Mouse (Mus musculus) brain, embryonic 14.5 days (tissue): Measurements from ENCODE around the gene Pi4ka. TPM values are rescaled to one million over a fixed set of nuclear protein-coding genes. Genes with fewer than 3 reads are reported as not detected.

Source experiments
- DNase-seq: peaks from one replicate; pipeline ENCODE4 v3.0.0-alpha.2; 2011; ENCODE audit warnings: low read depth
- CTCF ChIP-seq: fragments of 200-500 bp; IDR thresholded peaks from 2 replicates; pipeline ENCODE4 v1.5.1; 2012; ENCODE audit warnings: inconsistent platforms, mild to moderate bottlenecking, moderate library complexity, borderline replicate concordance; ENCODE audit not compliant: insufficient read depth, insufficient read length; ENCODE audit errors: extremely low read depth
- POLR2A ChIP-seq: fragments of 200-500 bp; IDR thresholded peaks from 2 replicates; pipeline ENCODE4 v1.6.1; 2012; ENCODE audit warnings: mild to moderate bottlenecking, inconsistent platforms, borderline replicate concordance; ENCODE audit not compliant: poor library complexity, insufficient read depth, insufficient read length, severe bottlenecking; ENCODE audit errors: extremely low read depth
- polyA plus RNA-seq: library from polyadenylated mRNA; depleted of rRNA; stranded (reverse); fragments of >200 nt; gene quantifications from 2 replicates; pipeline ENCODE4 v1.2.3, GENCODE M21; 2012; rRNA removed

The Pi4ka gene
- 131 and 151 TPM in 2 replicates for polyA plus RNA-seq

- DNase-seq, result peak; percentile 99
- TF ChIP-seq CTCF (no peak), POLR2A (peak; percentile 89; the same call in 1 of the 2 replicates)
Observed at GRCm38 (mm10) chr16:17405736-17406443, at the start of gene Pi4ka, which contains the start of gene Snap29. TSS of gene Pi4ka (minus strand) at chr16:17406314. TSS of gene Snap29 (plus strand) at chr16:17405986.

DNA sequence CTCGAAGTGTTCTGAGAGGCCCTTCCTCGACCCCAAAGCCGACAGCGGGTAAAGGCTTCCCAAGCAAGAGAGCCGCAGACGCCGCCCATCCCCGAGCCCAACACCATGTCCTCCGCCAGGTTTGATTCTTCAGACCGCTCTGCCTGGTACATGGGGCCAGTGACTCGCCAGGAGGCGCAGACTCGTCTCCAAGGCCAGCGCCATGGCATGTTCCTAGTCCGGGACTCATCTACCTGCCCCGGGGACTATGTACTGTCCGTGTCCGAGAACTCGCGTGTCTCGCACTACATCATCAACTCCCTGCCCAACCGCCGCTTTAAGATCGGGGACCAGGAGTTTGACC lies 46.2 kb upstream of the Pi4ka start:
- no peak for TF ChIP-seq CTCF
- peak; percentile 18; the same call in 1 of the 2 replicates for TF ChIP-seq POLR2A
- no peak for DNase-seq

DNA sequence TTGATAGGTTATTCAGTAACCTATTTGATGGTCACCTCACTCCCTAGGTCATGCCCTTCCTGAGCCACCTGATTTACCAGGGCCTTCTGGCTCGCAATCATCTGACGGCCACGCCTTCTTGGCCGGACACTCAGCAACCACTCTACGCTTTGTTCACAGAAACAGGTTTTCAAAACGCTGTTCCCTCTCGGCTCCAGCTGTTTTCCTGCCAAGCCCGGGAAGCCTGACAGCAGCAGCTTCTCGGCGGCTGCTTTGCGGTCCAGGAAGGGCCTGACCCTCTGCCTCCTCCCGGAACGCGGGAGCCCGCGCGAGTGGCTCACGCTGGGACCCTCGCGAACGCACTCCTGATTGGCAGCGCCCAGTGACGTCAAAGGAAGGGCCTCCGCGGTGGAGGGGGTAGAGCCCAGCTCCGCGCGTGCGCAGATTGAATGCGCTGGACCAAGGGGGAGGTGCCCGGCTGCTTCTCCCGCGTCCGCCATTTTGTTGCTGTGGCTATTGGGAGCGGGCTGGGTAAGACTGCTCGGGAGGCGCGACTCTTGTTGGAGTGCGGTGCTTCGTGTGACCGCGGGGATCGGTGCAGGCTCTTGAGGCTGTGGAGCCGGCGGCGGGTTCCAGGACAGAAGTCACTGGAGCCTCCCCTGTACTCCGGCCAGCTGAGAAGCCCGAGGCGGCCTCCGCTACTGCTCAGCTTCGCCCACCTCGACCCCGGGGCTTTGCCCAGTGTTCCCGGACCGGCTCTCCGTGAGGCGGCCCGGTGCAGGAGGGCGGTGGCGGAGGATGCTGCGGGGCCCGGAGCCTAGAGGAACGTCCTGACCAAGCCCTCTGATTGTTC lies 45.6 kb upstream of the Pi4ka start, which contains the start of gene Crkl:
Crkl (plus strand) TSS at position 447 of the 832 bp plus-strand sequence.
- peak; percentile 73; the same call in 1 of the 2 replicates for TF ChIP-seq POLR2A
- TF ChIP-seq CTCF, result no peak
- DNase-seq, result peak; percentile 99

DNA sequence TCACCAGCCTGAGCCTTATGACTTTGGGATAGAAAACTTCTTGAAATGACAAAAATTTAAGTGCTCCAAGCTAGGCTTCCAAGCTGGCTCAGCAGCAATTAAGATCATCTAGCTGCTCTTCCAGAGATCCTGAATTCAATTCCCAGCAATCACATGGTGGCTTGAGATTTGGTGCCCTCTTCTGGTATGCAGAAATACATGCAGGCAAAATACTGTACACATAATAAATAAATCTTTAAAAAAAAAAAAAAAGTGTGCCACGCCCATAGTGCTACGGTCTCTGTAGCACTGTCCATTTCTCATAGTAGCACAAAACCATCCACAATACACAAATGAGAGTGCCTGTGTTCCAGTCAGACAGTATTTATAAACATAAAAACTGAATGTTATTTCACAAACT lies 26.5 kb upstream of the Pi4ka start:
- peak; percentile 18; the same call in 1 of the 2 replicates for TF ChIP-seq CTCF
- no peak for TF ChIP-seq POLR2A
- peak; percentile 34 for DNase-seq

DNA sequence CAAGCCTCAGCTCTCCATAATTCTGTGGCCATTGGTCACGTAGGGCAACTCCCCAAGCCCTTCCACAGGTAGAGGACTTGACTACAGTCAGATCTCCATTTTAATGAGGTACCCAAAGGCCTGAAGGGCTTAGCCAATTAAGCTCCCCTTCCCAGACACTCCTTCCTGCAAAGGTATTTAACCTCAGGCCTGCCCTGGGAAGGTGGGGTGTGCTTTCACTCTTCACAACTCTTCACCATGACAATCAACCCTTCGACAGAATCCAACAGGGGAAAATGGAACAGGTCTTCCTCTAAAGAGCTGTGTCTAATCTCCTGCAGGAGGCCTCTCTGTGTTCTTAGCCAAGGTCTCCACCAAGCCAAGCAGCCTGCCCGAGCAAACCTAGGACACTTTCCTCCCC lies 16.9 kb upstream of the Pi4ka start:
- TF ChIP-seq POLR2A (no peak), CTCF (no peak)
- no peak for DNase-seq

GRCm38 (mm10) chr16:17410209-17410608 lies 4.1 kb upstream of the Pi4ka start:
- DNase-seq, result no peak
- TF ChIP-seq POLR2A (no peak), CTCF (no peak)

DNA sequence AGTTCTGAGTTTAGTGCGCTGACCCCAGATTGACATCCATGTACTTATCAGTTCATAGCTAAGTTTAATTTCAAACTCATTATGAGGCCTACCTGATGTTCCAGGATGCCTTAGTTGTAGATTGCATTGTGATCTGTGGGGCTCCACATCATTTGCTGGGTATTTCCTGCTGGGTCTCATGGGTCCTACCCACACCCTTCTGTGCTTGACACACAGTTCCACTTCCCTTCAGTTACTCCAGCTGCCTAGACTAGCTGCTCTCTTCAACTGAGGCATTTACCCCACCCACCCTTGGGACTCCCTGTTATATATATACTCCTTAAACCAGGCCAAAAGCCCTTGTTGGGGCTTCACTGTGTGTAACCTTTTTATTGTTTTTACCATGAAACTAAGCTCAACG lies 2.9 kb upstream of the Pi4ka start:
- TF ChIP-seq POLR2A (no peak), CTCF (no peak)
- no peak for DNase-seq

GRCm38 (mm10) chr16:17406512-17407231 lies 558 bp upstream of the Pi4ka start:
- DNase-seq, result peak; percentile 51
- no peak for TF ChIP-seq CTCF
- no peak for TF ChIP-seq POLR2A

GRCm38 (mm10) chr16:17405271-17405696 lies 830 bp downstream of the Pi4ka start:
- DNase-seq, result no peak

GRCm38 (mm10) chr16:17402855-17403254 lies 3.3 kb downstream of the Pi4ka start:
- peak; percentile 25 for DNase-seq
- TF ChIP-seq POLR2A (no peak), CTCF (peak; percentile 36; the same call in 1 of the 2 replicates)

More at GRCm38 (mm10) chr16:17405271-17405696, 830 bp downstream of the Pi4ka start:
- TF ChIP-seq CTCF (no peak), POLR2A (no peak)

GRCm38 (mm10) chr16:17392784-17393183 lies 13.3 kb downstream of the Pi4ka start:
- DNase-seq, result no peak
- TF ChIP-seq CTCF (no peak), POLR2A (no peak)

DNA sequence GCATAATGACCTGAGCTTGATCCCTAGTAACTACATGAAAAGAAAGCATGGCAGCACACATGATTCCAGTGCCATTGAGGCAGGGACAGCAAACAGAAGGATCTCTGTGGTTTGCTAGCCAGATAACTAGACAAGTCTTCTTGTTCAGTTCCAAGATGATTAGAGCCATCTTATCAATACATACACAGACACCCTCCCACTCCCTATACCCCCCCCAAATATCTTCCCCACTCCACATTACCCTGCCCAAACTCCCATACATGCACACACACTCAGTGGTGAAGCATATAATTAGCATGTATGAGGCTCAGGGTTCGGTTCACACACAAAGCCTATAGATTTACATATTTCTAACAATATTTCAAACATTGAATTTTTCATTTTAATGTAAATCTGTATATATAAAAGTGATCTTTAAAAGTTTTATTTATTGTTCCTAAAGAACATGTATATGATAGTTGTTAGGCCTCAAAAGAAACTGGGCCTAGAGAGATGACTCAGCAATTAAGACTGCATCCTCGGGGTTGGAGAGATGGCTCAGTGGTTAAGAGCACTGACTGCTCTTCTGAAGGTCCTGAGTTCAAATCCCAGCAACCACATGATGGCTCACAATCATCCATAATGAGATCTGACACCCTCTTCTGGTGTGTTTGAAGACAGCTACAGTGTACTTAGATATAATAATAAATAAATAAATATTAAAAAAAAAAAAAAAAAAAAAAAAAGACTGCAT lies 22.4 kb downstream of the Pi4ka start:
- no peak for TF ChIP-seq POLR2A
- DNase-seq, result no peak
